Mouse (Mus musculus): ENCODE data around the gene Kcnj9.

DNA sequence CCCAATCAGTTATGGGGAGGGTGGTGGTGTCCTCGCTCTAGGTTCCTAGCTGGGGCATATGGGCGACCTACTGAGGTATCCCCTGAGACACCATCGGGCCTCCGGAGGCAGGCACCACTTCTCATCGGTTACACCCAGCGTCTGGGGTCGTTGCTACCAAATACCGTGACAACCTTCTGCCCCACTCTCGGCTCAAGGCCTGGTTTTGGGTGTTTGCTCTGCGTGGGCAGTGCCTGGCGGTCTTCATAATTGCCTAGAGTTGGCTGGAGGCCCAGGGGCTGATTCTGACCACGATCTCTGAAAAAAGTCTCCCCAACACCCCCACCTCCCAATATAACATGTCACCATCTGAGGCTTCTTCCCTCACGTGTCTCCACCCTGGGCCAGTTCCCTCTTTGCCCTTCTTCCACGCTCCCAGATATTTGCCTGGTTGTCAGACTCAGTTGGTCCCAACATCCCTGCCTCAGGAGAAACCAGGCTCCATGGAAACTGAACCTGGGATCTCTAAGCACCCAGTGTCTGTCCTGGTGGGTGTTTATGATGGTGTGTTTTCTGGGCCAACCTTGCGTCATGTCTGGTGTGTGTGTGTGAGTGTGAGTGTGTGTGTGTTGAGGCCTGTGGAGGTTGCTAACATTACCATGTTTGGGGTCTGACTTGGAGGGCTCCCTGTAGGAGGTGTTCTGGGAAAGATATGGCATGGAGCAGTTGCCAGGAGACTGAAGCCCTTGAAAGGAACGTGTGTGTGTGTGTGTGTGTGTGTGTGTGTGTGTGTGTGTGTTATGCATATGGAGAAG, 16.2 kb downstream of the Kcnj9 start:
- peak; percentile 61; the same call in 1 of the 2 replicates for TF ChIP-seq POLR2A (IDR thresholded peaks at IDR 0.05; ENCODE audit: extremely low read depth, insufficient read depth, low read length)
- no peak for TF ChIP-seq CTCF (IDR thresholded peaks at IDR 0.05; ENCODE audit: extremely low read depth, insufficient read depth, low read length)

Measured in cortical plate, adult 2 months (tissue).